Mouse (Mus musculus) ovary, postnatal 14 days (tissue): ENCODE measurements around the gene Sprr2i.

Source experiments
- DNase-seq: peaks from one replicate; pipeline ENCODE4 v3.0.0; 2022; ENCODE audit warnings: low spot score

The Sprr2i gene

DNA sequence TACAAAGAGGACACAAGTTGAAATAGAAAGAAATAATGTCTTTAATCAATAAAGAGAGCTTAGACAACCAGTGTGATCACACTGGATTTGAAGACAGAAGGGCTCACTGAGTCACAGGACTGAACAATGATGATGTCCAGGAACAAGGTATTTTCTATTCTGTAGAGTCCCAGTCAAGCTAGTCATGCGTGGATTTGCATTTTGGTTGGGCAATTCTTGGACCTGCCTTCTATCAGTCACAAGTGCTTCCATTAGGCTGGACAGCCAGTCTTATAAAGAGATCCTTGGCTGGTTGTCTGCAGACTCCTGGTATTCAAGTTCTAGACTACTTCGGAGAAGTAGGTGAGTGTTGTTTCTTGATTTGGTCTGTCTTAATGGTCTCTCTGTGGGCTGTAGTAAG, at the start of gene Sprr2i:
Sprr2i (plus strand) TSS at position 301 of the 400 bp plus-strand sequence.
- DNase-seq = no peak

DNA sequence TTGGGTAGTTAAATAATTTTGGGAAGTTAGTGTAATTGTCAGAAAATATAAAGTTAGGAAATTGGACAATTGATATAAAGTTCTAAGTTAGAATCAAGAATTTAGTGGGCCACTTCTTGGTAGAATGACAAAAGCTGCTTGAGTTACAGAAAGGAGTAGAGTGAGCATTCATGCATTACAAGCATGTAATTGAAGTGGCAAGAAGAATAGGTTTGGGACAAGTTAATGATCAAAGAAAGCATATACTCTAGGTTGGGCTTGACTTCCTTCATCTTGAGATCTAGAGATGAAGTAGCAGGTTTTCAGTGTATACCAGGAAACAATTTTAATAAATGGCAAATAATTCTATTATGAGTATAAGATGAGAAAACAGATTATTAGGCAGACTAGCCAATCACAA, 46.2 kb upstream of the Sprr2i start:
- no peak for DNase-seq

DNA sequence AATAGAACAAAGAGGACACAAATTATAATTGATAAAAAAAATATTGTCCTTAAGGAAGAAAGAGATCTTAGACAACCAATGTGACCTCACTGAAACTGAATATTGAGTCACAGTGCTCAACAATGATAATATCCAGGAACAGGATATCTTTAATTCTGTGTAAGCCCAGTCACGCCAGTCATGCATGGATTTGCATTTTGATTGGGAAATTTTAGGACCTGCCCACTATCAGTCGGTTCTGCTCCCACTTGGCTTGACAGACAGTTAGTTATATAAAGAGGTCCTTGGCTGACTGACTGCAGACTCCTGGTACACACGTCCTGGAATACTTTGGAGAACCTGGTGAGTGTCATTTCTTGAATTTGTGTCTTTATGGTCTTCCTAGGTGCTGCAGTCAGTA, 42.9 kb upstream of the Sprr2i start, which contains the start of gene Sprr2f:
Sprr2f (plus strand) TSS at position 301 of the 400 bp plus-strand sequence.
- no peak for DNase-seq

DNA sequence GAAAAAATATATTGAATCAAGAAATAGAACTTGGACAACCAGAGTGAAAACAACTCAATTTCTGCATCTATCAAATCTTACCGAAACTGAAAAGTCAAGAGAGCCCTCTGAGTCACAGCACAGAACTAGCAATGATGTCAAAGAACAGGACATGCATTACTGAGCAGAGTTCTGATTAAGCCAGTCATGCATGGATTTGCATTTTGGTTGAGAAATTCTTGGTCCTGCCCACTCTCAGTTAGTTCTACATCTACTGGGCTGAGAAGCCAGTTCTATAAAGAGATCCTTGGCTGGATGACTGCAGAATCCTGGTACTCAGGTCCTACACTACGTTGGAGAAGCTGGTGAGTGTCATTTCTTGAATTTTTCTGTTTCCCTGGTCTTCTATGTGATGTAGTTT, 34.2 kb upstream of the Sprr2i start:
- DNase-seq = no peak

DNA sequence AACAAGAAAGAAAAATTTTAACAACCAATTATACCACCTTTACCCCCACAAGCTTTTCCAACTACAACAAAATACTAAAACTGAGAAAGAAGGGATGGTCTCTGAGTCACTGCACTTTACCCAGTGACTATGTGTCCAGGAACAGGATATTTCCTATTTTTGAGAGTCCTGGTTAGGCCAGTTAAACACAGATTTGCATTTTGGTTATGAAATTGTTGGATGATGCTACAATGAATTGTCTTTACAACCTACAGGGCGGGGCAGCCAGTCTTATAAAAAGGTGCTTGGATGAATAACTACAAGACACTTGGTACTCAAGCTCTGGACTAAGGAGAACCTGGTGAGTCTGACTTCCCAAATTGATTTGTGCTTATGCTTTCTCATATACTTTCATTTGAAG, 22.4 kb upstream of the Sprr2i start, which contains the start of gene Sprr2h:
Sprr2h (plus strand) TSS at position 301 of the 400 bp plus-strand sequence.
- no peak for DNase-seq

DNA sequence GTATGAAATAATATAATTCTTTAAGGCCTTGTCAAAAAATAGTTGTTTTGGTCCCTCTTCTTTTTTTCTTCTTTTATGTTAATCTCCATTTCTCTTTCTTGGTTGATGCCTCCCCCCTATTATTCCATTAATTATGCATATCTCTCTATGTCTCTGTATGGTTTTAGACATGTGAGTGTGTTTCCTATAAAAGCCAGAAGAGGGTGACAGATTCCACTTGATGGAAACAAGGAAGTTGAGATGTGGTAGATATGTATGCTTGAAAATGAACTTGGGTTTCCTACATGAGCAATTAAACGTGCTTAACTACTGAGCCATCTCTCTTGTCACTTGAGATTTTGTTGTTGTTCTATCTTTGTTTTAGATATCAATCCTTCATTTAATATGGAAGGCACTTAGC, 13.5 kb upstream of the Sprr2i start:
- DNase-seq = no peak

DNA sequence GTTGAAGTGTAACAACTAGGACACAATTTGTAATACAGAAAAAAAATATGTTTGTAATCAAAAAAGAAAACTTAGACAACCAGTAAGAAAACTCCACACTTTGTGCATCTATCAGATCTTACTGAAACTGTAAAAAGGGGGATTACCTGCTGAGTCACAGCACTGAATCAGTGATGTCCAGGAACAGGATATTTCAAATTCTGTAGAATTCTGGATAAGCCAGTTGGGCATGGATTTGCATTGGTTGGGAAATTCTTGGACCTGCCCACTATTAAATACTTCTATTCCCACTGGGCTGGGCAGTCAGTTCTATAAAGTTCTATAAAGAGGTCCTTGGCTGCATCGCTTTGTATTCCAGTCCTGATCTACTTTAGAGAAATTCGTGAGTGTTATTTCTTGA, 10.0 kb downstream of the Sprr2i start, which contains the start of gene Sprr2j-ps:
Sprr2j-ps (plus strand) TSS at position 301 of the 400 bp plus-strand sequence.
- no peak for DNase-seq

DNA sequence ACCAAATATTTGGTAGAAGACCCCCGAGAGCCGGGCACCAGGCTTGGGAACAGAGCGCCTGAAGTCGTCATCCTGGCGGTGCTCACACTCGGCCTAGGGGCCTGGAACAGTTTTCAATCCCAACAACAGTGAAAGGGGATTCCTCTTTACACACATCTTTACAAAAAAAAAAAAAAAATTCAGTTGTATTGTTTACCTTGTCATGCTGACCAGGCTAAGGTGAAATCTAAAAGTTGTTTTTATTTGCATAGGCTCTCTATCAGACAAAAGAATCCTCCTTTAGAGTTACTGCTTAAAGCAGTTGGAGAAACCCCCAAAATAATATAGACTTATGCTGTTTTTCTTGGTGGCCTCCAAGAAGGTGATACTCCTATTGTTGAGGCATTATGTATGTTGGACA, 21.5 kb downstream of the Sprr2i start, which contains the start of gene Gm9774:
Gm9774 (minus strand) TSS at position 101 of the 400 bp plus-strand sequence.
- no peak for DNase-seq

DNA sequence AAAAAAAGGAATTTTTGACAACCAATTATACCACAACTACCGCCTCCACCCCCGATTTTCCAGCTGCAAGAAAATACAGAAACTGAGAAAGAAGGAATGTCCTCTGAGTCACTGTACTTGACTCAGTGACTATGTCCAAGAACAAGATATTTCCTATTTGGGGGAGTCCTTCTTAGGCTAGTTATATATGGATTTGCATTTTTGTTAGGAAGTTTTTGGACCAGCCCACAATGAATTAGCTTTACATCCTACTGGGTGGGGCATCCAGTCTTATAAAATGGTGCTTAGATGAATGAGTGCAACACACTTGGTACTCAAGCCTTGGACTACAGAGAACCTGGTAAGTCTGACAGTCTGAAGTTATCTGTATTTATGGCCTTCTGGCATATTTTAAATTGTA, 24.5 kb downstream of the Sprr2i start, which contains the start of gene Sprr2k:
Sprr2k (plus strand) TSS at position 301 of the 400 bp plus-strand sequence.
- DNase-seq = no peak

DNA sequence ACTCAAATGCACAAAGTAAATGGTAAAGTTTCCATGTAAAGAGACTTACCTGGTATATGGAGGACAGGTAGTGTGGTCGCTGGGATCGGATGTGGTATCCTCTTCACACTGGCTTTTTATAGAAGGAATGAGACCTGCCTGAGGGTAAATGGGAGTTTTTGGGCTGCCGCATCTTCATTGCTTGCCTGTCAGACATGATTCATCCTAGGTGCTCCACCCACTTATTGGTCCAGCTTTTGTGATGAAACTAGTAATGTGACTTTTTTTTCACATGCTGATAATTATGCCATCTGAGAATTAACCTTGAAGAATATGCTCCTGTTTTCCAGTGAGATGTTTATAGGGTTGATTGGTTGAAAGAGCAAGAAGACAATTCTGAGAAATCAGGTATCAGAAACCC, 30.9 kb downstream of the Sprr2i start, which contains the start of gene Sprr1b:
Sprr1b (minus strand) TSS at position 101 of the 400 bp plus-strand sequence.
- no peak for DNase-seq

DNA sequence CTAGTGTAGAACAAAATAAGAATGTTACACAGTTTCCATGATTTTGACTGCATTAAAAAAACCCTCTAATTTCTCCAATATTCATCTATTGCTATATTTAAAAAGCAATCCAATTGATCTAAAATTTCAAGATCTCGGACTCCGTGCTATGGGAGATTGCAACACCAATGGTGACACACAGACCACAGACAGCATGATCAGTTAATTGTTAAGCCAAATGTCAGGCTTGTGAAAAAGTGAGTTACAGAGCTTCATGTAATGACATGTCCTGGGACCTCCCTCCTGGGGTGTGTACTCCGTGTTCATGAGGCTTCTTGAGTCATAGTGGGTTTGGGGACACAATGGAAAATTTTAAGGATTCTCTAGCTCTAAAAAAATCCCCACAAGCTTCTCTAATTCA, 32.4 kb downstream of the Sprr2i start:
- DNase-seq = no peak

DNA sequence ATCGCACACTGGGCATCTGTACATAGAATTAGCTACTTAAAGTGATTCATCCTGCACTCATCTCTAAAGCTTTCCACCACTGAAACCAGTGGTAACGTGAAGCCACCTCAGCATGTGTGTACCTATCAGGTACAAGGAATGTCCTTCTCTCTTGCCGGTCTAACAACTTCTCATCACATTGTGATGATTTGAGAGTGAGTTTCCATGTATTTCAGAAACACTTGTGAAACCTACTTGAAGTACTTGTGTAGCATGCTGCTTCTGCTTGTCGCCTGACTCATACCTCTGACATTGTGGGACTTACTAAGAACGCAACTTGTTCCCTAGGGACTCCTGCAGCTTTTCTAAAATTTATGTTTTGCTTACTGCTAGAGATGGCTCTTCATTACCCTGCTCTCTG, 47.4 kb downstream of the Sprr2i start:
- DNase-seq = no peak

DNA sequence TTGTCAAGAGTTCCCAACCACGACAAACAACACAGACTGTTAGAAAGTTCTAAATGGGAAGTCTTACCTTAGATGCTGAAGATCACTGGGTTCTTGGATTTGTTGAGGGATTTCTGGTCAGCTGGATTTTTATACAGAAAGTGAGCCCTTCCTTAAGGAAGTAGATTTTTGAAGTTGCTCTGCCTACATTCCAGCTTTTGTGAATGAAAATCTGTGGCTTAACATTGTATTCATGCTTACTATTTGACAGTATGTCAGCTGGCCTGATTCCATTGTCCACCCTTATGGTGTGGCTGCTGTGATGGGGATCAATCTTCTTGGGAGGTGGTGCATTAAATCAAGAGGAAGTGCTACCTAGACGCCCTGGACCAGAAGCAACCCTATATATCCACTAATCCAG, 50.8 kb downstream of the Sprr2i start, which contains the start of gene Sprr3:
Sprr3 (minus strand) TSS at position 101 of the 400 bp plus-strand sequence.
- no peak for DNase-seq
